Mouse (Mus musculus): ENCODE measurements at regions not wholly inside any gene's neighbourhood (a gene's known extent, or its start where the extent isn't known, plus 50 kb on each side); places are given as distances from the start of the nearest gene placed in this dataset.

DNA sequence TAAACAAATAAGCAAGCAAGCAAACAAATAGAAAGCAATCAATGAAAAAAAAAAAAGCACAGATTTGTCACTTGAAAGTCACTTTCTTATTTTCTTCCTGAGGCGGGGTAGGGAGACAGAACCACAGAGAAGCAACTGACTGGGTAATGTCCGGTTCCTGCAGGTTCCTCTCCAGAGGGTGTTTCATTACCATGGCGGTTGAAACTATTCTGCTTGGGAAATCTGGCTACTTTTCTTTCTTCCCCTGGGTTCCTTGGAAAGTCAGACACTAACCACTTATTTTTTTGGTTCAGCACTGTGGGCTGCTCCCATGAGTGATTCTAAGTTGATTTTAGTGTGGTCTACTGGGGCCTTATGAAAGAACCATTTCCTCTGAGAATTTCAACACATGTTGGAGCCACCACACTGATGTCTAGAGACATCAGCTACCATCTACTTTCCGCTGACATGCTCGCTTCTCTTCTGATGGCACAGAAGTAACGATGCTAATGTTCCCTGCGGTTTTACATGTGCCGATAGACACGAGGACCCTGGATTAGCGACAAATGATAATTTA lies 124.3 kb upstream of the L3mbtl4 start:
- no peaks in the 10 kb centered on the region for H3K36me3 ChIP-seq (ENCODE audit: control insufficient read depth, insufficient read depth, low read length)
- DNase-seq (ENCODE audit: low read depth in 1 of 2, low spot score in 2 of 2) = no peak
- no peak overlapping the region for H3K27ac ChIP-seq (ENCODE audit: insufficient read depth, low read length)
- WGBS = 84% methylated on average over 10 of the region's 10 CpGs
- no peaks in the 10 kb centered on the region for H3K4me1 ChIP-seq (ENCODE audit: control insufficient read depth, insufficient read depth, insufficient read length)
- no peaks in the 10 kb centered on the region for H3K27me3 ChIP-seq (ENCODE audit: control insufficient read depth, insufficient read depth, low read length)
- TF ChIP-seq CTCF (IDR thresholded peaks at IDR 0.05; ENCODE audit: extremely low read depth, insufficient read depth, insufficient read length, insufficient replicate concordance) (no peak), POLR2A (IDR thresholded peaks at IDR 0.05; ENCODE audit: low read depth, low read length) (no peak)
- H3K4me3 ChIP-seq (ENCODE audit: extremely low read depth, insufficient read depth, insufficient read length) = no peak overlapping the region

DNA sequence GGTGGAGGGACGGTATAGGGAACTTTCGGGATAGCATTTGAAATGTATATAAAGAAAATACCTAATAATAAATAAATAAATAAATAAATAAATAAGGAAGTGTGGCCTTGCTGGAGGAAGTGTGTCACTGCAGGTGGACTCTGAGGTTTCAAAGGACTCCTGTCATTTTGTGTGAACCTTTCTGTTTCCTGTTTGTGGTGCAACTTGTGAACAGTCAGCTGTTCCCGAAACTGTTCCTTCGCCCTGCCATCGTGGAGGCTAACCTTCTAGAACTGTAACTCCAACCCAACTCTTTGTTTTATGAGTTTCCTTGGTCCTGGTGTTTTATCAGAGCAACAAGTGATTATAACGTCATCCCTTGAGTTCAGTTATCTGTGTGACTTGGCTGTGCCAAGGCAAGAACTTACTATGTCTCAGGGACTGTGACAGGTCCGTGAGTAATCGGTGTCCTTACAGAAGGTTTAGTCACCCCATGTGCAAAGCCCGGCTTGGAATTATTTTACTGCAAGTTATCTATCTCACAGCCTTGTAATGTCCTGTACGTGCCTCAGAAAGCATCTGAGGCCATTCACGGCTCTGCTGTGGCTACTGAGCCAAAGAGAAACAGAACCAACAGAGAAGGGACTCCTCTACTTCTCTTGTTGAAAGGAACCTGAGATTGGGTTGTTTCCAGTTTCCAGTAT lies 121.0 kb upstream of the L3mbtl4 start:
- no peak for TF ChIP-seq POLR2A (IDR thresholded peaks at IDR 0.05; ENCODE audit: low read depth, low read length)
- TF ChIP-seq CTCF (IDR thresholded peaks at IDR 0.05; ENCODE audit: extremely low read depth, insufficient read depth, insufficient read length, insufficient replicate concordance) = no peak
- no peak for DNase-seq (ENCODE audit: low read depth in 1 of 2, low spot score in 2 of 2)
- H3K36me3 ChIP-seq (ENCODE audit: control insufficient read depth, insufficient read depth, low read length) = no peaks in the 10 kb centered on the region
- no peaks in the 10 kb centered on the region for H3K4me1 ChIP-seq (ENCODE audit: control insufficient read depth, insufficient read depth, insufficient read length)
- no peak overlapping the region for H3K4me3 ChIP-seq (ENCODE audit: extremely low read depth, insufficient read depth, insufficient read length)
- no peaks in the 10 kb centered on the region for H3K27me3 ChIP-seq (ENCODE audit: control insufficient read depth, insufficient read depth, low read length)
- WGBS = 69% methylated on average over 11 of the region's 11 CpGs
- no peak overlapping the region for H3K27ac ChIP-seq (ENCODE audit: insufficient read depth, low read length)

DNA sequence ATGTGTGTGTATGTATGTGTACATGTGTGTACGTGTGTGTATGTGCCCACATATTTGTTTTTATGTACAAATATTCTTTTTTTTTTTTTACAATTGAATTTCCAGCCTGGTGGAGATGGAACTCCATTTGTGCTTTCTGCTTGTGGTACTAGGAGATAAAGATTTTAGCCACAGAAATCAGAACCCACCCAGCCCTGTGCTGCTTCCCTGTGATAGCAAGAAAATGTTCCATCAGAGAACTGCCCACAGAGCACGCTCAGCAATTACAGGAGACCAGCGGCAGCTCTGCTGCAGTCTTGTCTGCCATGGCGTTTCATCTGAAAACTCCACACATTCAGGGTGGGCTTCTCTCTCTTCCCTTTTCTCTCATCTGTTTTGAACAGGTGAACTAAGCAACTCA lies 118.7 kb upstream of the L3mbtl4 start:
- Histone ChIP-seq H3K36me3 (ENCODE audit: control insufficient read depth, insufficient read depth, low read length) (no peaks in the 10 kb centered on the region), H3K27me3 (ENCODE audit: control insufficient read depth, insufficient read depth, low read length) (no peaks in the 10 kb centered on the region), H3K27ac (ENCODE audit: insufficient read depth, low read length) (no peak overlapping the region), H3K4me3 (ENCODE audit: extremely low read depth, insufficient read depth, insufficient read length) (no peak overlapping the region), H3K4me1 (ENCODE audit: control insufficient read depth, insufficient read depth, insufficient read length) (no peaks in the 10 kb centered on the region)
- WGBS = 85% methylated on average over 4 of the region's 4 CpGs
- no peak for DNase-seq (ENCODE audit: low read depth in 1 of 2, low spot score in 2 of 2)
- TF ChIP-seq CTCF (IDR thresholded peaks at IDR 0.05; ENCODE audit: extremely low read depth, insufficient read depth, insufficient read length, insufficient replicate concordance) = no peak
- TF ChIP-seq POLR2A (IDR thresholded peaks at IDR 0.05; ENCODE audit: low read depth, low read length) = no peak

DNA sequence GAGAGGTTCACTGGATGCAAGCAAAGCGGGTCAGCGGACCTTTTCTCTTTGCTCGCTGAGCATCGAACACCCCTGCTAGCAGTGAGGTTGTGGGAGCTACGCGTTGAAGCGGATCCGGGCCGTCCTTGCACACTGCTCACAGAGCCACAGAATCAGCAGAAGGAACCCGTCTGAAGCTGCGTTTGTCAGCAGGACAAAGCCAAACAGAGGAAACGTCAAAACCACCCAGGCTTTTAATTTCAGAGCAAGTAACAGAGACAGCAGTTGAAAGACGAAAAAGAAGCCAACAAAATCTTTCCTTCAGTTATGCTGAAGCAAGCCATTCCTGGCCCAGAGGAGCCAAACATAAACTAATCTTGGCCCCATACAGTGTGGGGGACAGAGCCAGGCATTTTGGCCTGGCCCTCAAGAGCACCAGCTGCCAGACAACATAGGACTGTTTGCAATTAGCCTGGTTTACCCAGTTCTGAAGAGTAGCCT lies 115.4 kb upstream of the L3mbtl4 start:
- DNase-seq (ENCODE audit: low read depth in 1 of 2, low spot score in 2 of 2) = no peak
- WGBS = 65% methylated on average over 13 of the region's 13 CpGs
- H3K4me3 ChIP-seq (ENCODE audit: extremely low read depth, insufficient read depth, insufficient read length) = no peak overlapping the region
- no peak overlapping the region for H3K27ac ChIP-seq (ENCODE audit: insufficient read depth, low read length)
- no peaks in the 10 kb centered on the region; the same call in 1 of the 2 replicates for H3K4me1 ChIP-seq (ENCODE audit: control insufficient read depth, insufficient read depth, insufficient read length)
- H3K36me3 ChIP-seq (ENCODE audit: control insufficient read depth, insufficient read depth, low read length) = no peaks in the 10 kb centered on the region
- H3K27me3 ChIP-seq (ENCODE audit: control insufficient read depth, insufficient read depth, low read length) = no peaks in the 10 kb centered on the region
- TF ChIP-seq POLR2A (IDR thresholded peaks at IDR 0.05; ENCODE audit: low read depth, low read length) (no peak), CTCF (IDR thresholded peaks at IDR 0.05; ENCODE audit: extremely low read depth, insufficient read depth, insufficient read length, insufficient replicate concordance) (no peak)

DNA sequence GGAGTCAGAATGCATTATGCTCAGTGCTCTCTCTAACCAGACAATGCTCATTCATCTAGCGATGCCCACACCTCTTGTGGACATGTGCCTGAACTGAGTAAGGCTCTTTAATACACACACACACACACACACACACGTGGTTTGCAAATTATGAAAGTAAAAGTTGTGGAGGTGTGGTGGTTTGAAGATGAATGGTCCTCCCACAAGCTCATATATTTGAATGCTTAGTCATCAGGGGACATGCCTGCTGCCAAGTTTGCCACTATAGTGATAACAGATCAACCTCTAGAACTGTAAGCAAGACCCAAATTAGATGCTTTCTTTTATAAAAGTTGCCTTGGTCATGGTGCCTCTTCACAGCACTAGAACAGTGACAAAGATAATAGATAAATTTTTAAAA lies 112.5 kb upstream of the L3mbtl4 start:
- Histone ChIP-seq H3K27ac (ENCODE audit: insufficient read depth, low read length) (no peak overlapping the region), H3K4me3 (ENCODE audit: extremely low read depth, insufficient read depth, insufficient read length) (no peak overlapping the region), H3K36me3 (ENCODE audit: control insufficient read depth, insufficient read depth, low read length) (no peaks in the 10 kb centered on the region), H3K27me3 (ENCODE audit: control insufficient read depth, insufficient read depth, low read length) (no peaks in the 10 kb centered on the region), H3K4me1 (ENCODE audit: control insufficient read depth, insufficient read depth, insufficient read length) (no peaks in the 10 kb centered on the region; the same call in 1 of the 2 replicates)
- WGBS = 48% methylated on average over 2 of the region's 2 CpGs
- TF ChIP-seq POLR2A (IDR thresholded peaks at IDR 0.05; ENCODE audit: low read depth, low read length) (no peak), CTCF (IDR thresholded peaks at IDR 0.05; ENCODE audit: extremely low read depth, insufficient read depth, insufficient read length, insufficient replicate concordance) (no peak)
- no peak for DNase-seq (ENCODE audit: low read depth in 1 of 2, low spot score in 2 of 2)

DNA sequence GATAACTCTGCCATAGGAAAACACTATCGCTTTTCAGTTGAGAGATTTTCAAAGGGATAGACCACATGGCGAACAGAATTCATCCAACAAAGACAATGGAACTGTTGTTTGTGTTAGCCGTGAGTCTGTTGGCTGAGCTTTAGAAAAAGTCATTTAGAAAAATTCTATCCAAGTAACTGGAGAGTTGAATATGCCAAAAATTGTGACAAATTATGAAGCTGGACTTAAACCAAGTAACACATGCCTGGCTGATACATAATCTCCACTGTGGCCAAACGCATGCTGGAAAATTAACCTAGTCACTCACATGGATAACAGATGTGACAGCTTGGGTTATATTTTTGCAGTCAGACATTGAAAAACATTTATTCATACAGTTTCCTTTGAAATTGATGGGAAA lies 110.1 kb upstream of the L3mbtl4 start:
- Histone ChIP-seq H3K36me3 (ENCODE audit: control insufficient read depth, insufficient read depth, low read length) (no peaks in the 10 kb centered on the region), H3K27ac (ENCODE audit: insufficient read depth, low read length) (no peak overlapping the region), H3K27me3 (ENCODE audit: control insufficient read depth, insufficient read depth, low read length) (no peaks in the 10 kb centered on the region), H3K4me3 (ENCODE audit: extremely low read depth, insufficient read depth, insufficient read length) (no peak overlapping the region), H3K4me1 (ENCODE audit: control insufficient read depth, insufficient read depth, insufficient read length) (no peaks in the 10 kb centered on the region; the same call in 1 of the 2 replicates)
- DNase-seq (ENCODE audit: low read depth in 1 of 2, low spot score in 2 of 2) = no peak
- WGBS = 85% methylated on average over 4 of the region's 4 CpGs
- TF ChIP-seq POLR2A (IDR thresholded peaks at IDR 0.05; ENCODE audit: low read depth, low read length) (no peak), CTCF (IDR thresholded peaks at IDR 0.05; ENCODE audit: extremely low read depth, insufficient read depth, insufficient read length, insufficient replicate concordance) (no peak)

DNA sequence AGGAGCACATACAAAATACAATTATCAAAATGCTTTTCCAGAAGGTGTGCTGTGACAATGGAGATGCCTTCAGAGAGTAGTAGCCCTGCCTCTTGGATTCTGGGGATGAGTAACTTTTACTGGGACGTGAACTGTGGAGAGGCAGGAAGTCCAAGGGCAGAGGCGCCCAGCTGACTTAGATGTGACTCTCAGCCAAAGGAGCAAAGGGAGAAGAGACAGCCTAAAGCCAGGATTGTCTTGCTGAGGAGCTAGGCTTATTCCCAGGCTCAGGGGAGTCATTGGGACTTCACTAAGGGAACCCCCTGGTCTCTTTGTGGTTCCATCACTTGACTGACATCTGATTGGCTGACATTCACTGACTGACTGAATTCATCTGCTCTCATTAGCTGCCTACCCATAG lies 108.9 kb upstream of the L3mbtl4 start:
- Histone ChIP-seq H3K27me3 (ENCODE audit: control insufficient read depth, insufficient read depth, low read length) (no peaks in the 10 kb centered on the region), H3K36me3 (ENCODE audit: control insufficient read depth, insufficient read depth, low read length) (no peaks in the 10 kb centered on the region), H3K4me3 (ENCODE audit: extremely low read depth, insufficient read depth, insufficient read length) (no peak overlapping the region), H3K4me1 (ENCODE audit: control insufficient read depth, insufficient read depth, insufficient read length) (no peaks in the 10 kb centered on the region; the same call in 1 of the 2 replicates), H3K27ac (ENCODE audit: insufficient read depth, low read length) (no peak overlapping the region)
- no peak for TF ChIP-seq CTCF (IDR thresholded peaks at IDR 0.05; ENCODE audit: extremely low read depth, insufficient read depth, insufficient read length, insufficient replicate concordance)
- no peak for TF ChIP-seq POLR2A (IDR thresholded peaks at IDR 0.05; ENCODE audit: low read depth, low read length)
- 80% methylated on average over 2 of the region's 2 CpGs for WGBS
- no peak for DNase-seq (ENCODE audit: low read depth in 1 of 2, low spot score in 2 of 2)
